In the genomic region with DNA sequence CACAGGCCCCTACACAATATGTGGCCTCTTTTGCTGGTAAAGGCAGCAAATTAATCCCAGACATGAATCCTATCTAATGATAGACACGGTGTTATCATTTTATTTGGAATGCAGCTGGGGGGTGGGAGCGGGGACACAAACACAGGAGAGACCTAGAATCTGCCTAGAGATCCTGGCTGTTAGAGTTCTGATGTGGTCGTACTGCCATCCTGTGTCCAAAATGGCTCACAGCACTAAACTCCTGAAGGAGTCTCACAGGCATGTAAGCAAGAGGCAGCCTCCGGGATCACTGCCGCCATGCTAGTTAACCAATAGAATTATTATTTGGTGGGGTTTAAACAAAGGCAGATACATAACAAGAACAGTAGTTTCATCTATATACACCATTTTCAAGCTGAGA, we compare ENCODE assay signal across 9 mouse cellular contexts. TPM values are rescaled to one million over a fixed set of nuclear protein-coding genes. Genes with fewer than 3 reads are reported as not detected.
DNase-seq lines count a peak whose midpoint lies in the region; ATAC-seq and TF ChIP-seq lines count a peak whose summit lies in the region.
"Had no signal": no experiment of that assay in that cellular context is flagged by ENCODE, and none has a peak within 500 bp of the region (broad histone marks: within the 10 kb centered on the region; RNA-seq: fewer than 3 reads in every experiment).

No protein-coding gene starts in this region.

- H3K27ac ChIP-seq in spleen, adult 2 months (ENCODE audit: insufficient read depth, low read length) = no peak overlapping the region
- H3K27ac ChIP-seq in kidney, embryonic 16.5 days (ENCODE audit: low read length) = no peak overlapping the region
- H3K27ac ChIP-seq in liver, postnatal 0 days (ENCODE audit: low read depth) = no peak overlapping the region
- H3K27ac ChIP-seq: embryonic facial prominence, embryonic 15.5 days had no signal

- H3K9me3 ChIP-seq in kidney, embryonic 16.5 days (ENCODE audit: low read length) = no peaks in the 10 kb centered on the region
- no peaks in the 10 kb centered on the region for H3K9me3 ChIP-seq in liver, postnatal 0 days (ENCODE audit: low read length)
- H3K9me3 ChIP-seq: embryonic facial prominence, embryonic 15.5 days had no signal

- no peaks in the 10 kb centered on the region for H3K27me3 ChIP-seq in spleen, adult 2 months (ENCODE audit: control insufficient read depth, insufficient read depth, low read length)
- no peaks in the 10 kb centered on the region for H3K27me3 ChIP-seq in kidney, embryonic 16.5 days (ENCODE audit: insufficient read depth, low read length)
- H3K27me3 ChIP-seq in liver, postnatal 0 days (ENCODE audit: insufficient read depth, low read length) = no peaks in the 10 kb centered on the region
- H3K27me3 ChIP-seq: embryonic facial prominence, embryonic 15.5 days had no signal

- H3K36me3 ChIP-seq in spleen, adult 2 months (ENCODE audit: control insufficient read depth, insufficient read depth, low read length) = no peaks in the 10 kb centered on the region
- no peaks in the 10 kb centered on the region for H3K36me3 ChIP-seq in kidney, embryonic 16.5 days (ENCODE audit: insufficient read depth, low read length)
- no peaks in the 10 kb centered on the region for H3K36me3 ChIP-seq in liver, postnatal 0 days (replicated peaks; ENCODE audit: insufficient read depth, low read length)
- H3K36me3 ChIP-seq: embryonic facial prominence, embryonic 15.5 days had no signal

- peak; percentile 99 for ATAC-seq in frontal cortex, adult (ENCODE audit: low TSS enrichment)
- ATAC-seq in kidney, embryonic 16.5 days (ENCODE audit: low FRiP score, low TSS enrichment) = peak; percentile 75; the same call in 1 of the 2 replicates
- ATAC-seq in liver, postnatal 0 days = no peak

- H3K4me2 ChIP-seq in kidney, embryonic 16.5 days (replicated peaks; ENCODE audit: low read depth, low read length) = no peak overlapping the region; the same call in 1 of the 2 replicates
- H3K4me2 ChIP-seq in liver, postnatal 0 days (ENCODE audit: low read depth, low read length) = no peak overlapping the region
- H3K4me2 ChIP-seq: embryonic facial prominence, embryonic 15.5 days had no signal

- H3K4me1 ChIP-seq in spleen, adult 2 months (ENCODE audit: control insufficient read depth, insufficient read depth, insufficient read length) = no peaks in the 10 kb centered on the region; the same call in 1 of the 2 replicates
- 0 out of 2 replicates have a peak, but pooled peaks cover 3% of the 10 kb centered on the region for H3K4me1 ChIP-seq in kidney, embryonic 16.5 days (ENCODE audit: insufficient read depth, low read length)
- H3K4me1 ChIP-seq in liver, postnatal 0 days (ENCODE audit: insufficient read depth) = no peaks in the 10 kb centered on the region

- TF ChIP-seq CTCF in spleen, adult 2 months (IDR thresholded peaks at IDR 0.05; ENCODE audit: extremely low read depth, insufficient read depth, insufficient read length, insufficient replicate concordance) = peak; percentile 21; the same call in 1 of the 2 replicates
- TF ChIP-seq CTCF in liver, postnatal 0 days (IDR thresholded peaks at IDR 0.05; ENCODE audit: low read depth) = peak; percentile 57

- TF ChIP-seq EP300 in liver, postnatal 0 days (IDR thresholded peaks at IDR 0.05; ENCODE audit: low read depth) = no peak

- WGBS in spleen, adult 2 months = 45% methylated on average over 5 of the region's 5 CpGs
- WGBS in kidney, embryonic 16.5 days = 9% methylated on average over 5 of the region's 5 CpGs
- WGBS in liver, postnatal 0 days (ENCODE audit: insufficient replicate concordance) = 32% methylated on average over 5 of the region's 5 CpGs

- DNase-seq in spleen, adult 2 months (ENCODE audit: low read depth in 1 of 2, low spot score in 2 of 2) = no peak
- no peak for DNase-seq in spleen, postnatal 10 days (ENCODE audit: low spot score in 2 of 2)
- peak; percentile 20 for DNase-seq in cerebellum, adult 8-10 months
- peak; percentile 23 for DNase-seq in liver, postnatal 0 days
- DNase-seq in retina, postnatal 1 day = peak; percentile 72
- no peak for DNase-seq in spleen, postnatal 14 days (ENCODE audit: low spot score in 2 of 2)

- H3K4me3 ChIP-seq in spleen, adult 2 months (ENCODE audit: extremely low read depth, insufficient read depth, insufficient read length) = no peak overlapping the region
- no peak overlapping the region for H3K4me3 ChIP-seq in kidney, embryonic 16.5 days (ENCODE audit: low read length)
- no peak overlapping the region for H3K4me3 ChIP-seq in liver, postnatal 0 days (ENCODE audit: low read depth, low read length)
- H3K4me3 ChIP-seq: embryonic facial prominence, embryonic 15.5 days had no signal

- H3K9ac ChIP-seq in kidney, embryonic 16.5 days (replicated peaks; ENCODE audit: low read length) = no peak overlapping the region
- H3K9ac ChIP-seq in liver, postnatal 0 days (replicated peaks) = no peak overlapping the region
- H3K9ac ChIP-seq: embryonic facial prominence, embryonic 15.5 days had no signal

- TF ChIP-seq POLR2A in spleen, adult 2 months (IDR thresholded peaks at IDR 0.05; ENCODE audit: low read depth, low read length) = no peak

RNA-seq across cellular contexts. Expression of gene Mrps14, which starts 10.5 kb away (rescaled TPM):
- 9.9 and 13.0 TPM in 2 replicates for polyA plus RNA-seq in spleen, adult 2 months (2012; rRNA removed)
- 242 and 248 TPM in 2 replicates for polyA plus RNA-seq in kidney, embryonic 16.5 days (2015; fragmentation: Nextera tagmentation; extraction: Ambion mirVana)
- 160 and 167 TPM in 2 replicates for polyA plus RNA-seq in liver, postnatal 0 days (2015; fragmentation: Nextera tagmentation; extraction: Ambion mirVana)

RNA-seq across cellular contexts. Expression of gene Cacybp, which starts 28.2 kb away (rescaled TPM):
- polyA plus RNA-seq in spleen, adult 2 months (2012; rRNA removed) = 6.0 TPM in 2 replicates
- 203 and 213 TPM in 2 replicates for polyA plus RNA-seq in kidney, embryonic 16.5 days (2015; fragmentation: Nextera tagmentation; extraction: Ambion mirVana)
- polyA plus RNA-seq in liver, postnatal 0 days (2015; fragmentation: Nextera tagmentation; extraction: Ambion mirVana) = 66.0 and 75.2 TPM in 2 replicates

RNA-seq across cellular contexts. Expression of gene Tnn, which starts 31.1 kb away (rescaled TPM):
- 1.6 and 3.5 TPM in 2 replicates for polyA plus RNA-seq in spleen, adult 2 months (2012; rRNA removed)
- polyA plus RNA-seq in kidney, embryonic 16.5 days (2015; fragmentation: Nextera tagmentation; extraction: Ambion mirVana) = 0.66 and 0.91 TPM in 2 replicates
- not detected in 2 replicates for polyA plus RNA-seq in liver, postnatal 0 days (2015; fragmentation: Nextera tagmentation; extraction: Ambion mirVana)

Comparison
In these comparisons a context has a peak if more than half of its experiments do, and no peak if none do; other contexts are left out.
1. DNase-seq: peak in cerebellum, adult 8-10 months (single experiment), liver, postnatal 0 days (single experiment) and retina, postnatal 1 day (single experiment); none in spleen, adult 2 months (0 of 2), spleen, postnatal 10 days (0 of 2) and spleen, postnatal 14 days (0 of 2).
2. RNA of gene Mrps14, which starts 10.5 kb away (polyA plus RNA-seq): 242 to 248 TPM in kidney, embryonic 16.5 days and 160 to 167 TPM in liver, postnatal 0 days; 9.9 to 13.0 TPM in spleen, adult 2 months; every median in the first group is over 10 times any median in the second.